Mouse (Mus musculus): ENCODE measurements at regions not wholly inside any gene's neighbourhood (a gene's known extent, or its start where the extent isn't known, plus 50 kb on each side); places are given as distances from the start of the nearest gene placed in this dataset.

DNA sequence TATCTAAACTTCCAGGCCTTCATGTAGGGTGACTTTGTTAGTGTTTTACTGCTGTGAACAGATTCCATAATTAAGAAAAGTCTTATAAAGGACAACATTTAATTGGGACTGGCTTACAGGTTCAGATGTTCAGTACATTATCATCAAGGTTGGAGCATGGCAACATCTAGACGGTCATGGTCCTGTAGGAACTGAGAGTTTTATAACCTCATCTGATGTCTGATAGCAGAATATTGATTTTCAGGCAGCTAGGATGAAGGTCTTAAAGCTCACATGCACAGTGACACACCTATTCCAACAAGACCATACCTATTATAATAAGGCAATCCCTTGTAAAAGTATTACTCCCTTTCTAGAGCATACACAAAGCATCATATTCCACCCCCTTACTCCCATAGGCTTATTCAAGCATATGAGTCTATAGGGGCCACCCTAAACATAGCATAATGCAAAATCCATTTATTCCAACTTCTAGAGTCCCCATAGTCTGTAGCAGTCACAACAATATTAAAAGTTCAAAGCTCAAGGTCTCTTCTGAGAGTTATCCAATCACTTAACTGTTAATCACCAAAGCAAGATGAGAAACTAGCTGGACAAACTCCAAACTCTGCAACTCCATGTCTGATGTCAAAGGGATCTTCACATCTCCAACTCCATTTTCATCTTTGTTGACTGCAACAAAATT lies 63.3 kb upstream of the Ccdc71l start:
- TF ChIP-seq CTCF (conservative IDR thresholded peaks at IDR 0.05; ENCODE audit: low read length), result no peak
- TF ChIP-seq POU5F1 (IDR thresholded peaks at IDR 0.05; ENCODE audit: borderline replicate concordance, low read length), result no peak
- TF ChIP-seq NANOG (IDR thresholded peaks at IDR 0.05; ENCODE audit: borderline replicate concordance, low read length), result no peak
